Mouse (Mus musculus): ENCODE data around the gene Lrrc52.

Gene Lrrc52

DNA sequence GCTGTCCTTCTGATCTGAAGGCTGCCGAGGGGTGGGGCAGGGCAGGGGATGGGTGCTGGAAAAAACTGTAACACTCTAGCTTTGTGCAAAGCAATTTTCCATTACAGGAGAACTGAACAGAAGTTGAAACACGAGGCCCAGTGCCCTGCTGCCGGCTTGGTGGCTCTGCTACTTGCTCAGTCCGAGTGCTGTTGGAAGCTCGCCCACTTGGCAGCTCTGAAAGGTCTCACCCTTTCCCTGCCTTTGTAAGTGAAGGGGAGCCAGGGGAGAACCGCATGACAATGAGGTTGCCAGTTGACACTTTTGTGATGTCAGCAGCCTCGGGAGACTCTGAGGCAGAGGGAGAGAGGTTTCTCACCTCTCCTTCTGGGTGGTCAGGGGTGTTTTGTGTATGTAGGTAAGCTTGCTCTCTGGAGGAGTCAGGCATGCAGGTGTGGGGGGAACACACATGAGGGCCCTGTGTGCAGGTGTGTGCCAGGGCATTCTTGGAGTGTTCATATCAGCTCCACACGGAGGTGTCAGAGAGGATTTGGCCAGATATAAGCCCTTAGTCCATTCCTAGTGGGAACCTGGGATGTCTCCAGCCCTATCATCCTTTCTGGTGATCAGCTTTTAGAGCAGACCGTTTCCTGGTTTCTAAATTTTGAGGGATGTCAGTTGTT is at the start of gene Lrrc52:
TSS of gene Lrrc52 (minus strand) at position 16 of the 662 bp plus-strand sequence.
- no peak for DNase-seq (ENCODE audit: low spot score)

DNA sequence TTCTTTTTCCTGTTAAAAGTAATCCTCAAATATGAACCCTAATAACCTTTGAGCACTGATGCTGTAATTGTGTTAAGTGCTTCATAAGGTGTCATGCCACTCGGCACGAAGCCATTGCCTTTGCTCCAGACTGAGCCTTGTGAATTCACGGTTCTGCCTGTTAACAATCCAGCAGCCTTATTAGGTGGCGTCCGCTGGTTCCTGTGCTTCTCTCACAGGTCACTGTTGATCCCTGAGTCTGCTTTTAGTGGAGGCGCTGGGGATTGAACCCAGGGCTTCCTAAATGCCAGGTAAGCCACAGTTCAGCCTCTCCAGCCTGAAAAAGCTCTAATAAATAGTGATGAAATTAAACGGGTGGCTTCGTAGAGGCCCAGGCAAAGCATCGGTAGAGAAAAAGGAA is 45.0 kb upstream of the Lrrc52 start:
- DNase-seq (ENCODE audit: low spot score): no peak

DNA sequence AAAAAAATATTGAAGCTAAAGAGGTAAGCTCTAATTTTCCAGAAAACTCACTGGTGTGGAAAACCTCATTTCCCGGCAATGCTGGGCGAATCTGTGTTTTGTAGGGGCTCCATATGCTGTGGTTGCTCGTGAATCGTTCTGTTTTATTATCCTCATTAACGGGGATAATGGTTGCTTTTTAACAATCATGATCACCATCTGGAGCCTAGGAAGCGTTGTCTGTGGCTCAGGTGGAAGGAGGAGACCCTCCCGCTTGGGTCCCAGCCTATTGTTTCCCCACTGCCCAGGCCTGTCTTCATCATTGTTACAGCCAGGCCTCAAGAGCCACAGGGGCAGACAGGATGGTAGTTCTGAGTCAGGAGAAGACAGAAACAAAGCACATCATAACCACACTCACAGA is 39.5 kb upstream of the Lrrc52 start:
- DNase-seq (ENCODE audit: low spot score): no peak

DNA sequence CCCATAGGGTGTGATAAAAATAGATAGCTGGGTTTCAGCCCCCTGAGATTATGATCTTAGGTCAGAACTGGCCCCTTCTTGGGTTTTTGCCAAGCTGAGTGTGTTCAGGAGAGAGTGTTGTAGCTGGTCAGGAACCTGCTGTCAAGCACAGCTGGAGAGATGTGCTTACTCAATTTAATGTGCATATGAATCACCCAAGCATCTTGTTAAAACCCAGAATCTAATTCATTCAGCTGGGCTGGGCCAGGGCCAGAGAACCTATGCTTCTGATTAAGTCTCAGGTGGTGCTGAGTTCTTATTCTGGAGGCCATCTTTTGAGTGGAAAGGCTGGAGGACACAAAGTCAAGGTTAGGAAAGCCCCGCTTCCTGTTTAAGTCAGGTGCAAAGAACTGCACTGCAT is 38.8 kb upstream of the Lrrc52 start:
- DNase-seq (ENCODE audit: low spot score): no peak

DNA sequence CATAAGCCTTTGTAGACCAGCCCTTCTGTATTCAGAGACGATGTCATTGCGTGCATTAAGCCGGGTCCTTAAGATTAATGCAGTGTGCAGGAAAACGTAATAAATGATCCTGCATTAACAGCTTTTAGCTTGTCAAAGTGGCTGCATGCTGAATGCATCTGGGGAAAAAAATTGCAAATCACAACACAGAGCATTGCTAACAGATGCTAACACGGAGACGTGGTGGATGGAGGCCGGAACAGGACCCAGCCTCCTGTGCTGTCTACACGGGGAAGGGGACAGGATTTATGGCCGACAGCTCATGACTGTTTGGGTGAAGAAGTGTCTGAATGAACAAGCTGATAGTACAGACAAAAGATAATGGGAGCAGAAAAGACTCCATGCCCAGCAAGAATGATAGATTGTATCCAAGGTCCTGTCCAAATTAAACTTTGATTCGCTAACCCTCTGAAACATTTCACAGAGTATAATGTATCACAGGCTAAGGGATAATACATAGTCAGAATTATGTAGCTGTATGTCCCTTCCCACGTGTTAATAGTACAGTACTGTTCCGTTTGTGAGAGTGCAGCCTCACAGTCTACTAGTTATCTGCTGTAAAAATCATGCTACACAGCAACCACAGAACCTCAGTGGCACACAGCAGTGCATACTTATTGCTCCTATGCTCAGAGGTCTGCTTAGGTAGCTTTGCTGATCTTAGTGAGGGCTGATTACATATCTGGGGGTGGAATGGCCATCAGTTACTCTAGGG is 32.7 kb upstream of the Lrrc52 start:
- no peak for DNase-seq (ENCODE audit: low spot score)

DNA sequence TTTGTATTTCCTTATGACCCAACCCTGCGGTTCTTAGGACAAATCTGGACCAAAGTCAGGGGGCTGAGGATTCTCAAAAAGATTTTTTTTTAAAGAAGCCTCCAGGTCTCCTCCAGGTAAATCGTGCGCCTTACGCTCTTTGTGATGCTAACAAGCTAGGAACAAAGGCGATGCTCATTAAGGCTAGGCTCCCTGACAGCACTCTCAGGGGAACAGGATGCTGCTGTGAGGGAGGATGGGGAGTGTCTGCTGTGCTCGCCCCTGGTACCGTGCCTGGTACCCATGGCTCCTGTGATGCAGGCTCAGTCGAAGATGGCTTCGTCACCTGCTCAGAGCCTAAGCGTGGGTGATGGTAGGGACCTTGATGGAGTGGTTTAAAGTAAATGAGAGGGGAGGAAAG is 31.4 kb upstream of the Lrrc52 start:
- DNase-seq (ENCODE audit: low spot score): no peak

DNA sequence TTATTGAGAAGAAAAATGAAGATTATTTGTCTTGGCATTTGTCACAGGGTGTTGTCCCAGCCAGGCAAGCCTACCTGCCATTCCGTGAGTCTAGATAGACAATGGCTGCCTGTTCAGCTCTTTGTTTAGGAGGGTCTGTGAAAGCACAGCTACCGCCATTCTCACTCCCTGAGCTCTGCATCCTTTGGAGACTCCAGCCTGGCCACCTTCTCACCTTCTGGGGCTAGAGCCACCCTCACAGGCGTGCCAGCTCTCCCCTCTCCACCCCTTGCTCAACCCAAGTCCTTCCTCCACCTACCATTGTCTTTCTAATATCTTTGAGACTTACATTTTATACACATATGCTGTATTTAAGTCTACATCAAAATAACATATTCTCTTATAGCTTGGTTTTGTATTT is 31.0 kb upstream of the Lrrc52 start:
- DNase-seq (ENCODE audit: low spot score): no peak

DNA sequence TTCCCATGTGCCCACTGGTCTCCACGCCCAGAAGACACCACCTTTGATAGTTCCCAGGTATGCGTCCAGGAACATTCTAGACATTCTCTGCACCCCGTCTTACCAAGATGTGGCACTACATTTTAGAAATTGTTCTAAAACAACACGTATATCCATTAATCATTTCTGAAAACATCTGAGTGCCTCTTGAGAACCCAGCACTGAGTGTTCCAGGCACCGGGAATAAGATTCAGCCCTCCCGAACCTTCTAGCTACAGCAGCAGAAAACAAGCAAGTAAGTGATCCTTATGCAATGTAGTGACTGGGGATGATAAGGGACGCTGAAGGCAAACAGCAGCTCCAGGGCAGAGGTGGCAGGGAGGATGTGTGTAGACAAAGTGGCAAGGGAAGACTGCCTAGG is 24.9 kb upstream of the Lrrc52 start:
- no peak for DNase-seq (ENCODE audit: low spot score)

DNA sequence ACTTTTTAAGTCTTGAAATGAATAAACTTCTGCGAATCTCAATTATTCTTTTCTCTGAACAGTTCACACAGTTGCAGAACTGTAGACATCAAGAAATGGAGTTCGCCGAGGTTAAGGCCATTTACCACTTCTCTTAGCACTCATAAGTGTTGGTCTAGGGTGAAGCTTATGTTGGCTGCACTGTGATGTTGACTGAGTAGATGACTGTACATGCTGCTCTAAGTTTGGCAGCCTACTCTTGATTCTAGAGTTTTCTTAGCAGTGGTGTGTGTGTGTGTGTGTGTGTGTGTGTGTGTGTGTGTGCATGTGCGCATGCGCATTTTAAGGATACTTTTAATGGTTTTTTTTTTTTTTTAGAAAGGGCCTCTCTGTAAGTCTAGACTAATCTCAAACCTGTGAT is 21.4 kb upstream of the Lrrc52 start:
- no peak for DNase-seq (ENCODE audit: low spot score)

DNA sequence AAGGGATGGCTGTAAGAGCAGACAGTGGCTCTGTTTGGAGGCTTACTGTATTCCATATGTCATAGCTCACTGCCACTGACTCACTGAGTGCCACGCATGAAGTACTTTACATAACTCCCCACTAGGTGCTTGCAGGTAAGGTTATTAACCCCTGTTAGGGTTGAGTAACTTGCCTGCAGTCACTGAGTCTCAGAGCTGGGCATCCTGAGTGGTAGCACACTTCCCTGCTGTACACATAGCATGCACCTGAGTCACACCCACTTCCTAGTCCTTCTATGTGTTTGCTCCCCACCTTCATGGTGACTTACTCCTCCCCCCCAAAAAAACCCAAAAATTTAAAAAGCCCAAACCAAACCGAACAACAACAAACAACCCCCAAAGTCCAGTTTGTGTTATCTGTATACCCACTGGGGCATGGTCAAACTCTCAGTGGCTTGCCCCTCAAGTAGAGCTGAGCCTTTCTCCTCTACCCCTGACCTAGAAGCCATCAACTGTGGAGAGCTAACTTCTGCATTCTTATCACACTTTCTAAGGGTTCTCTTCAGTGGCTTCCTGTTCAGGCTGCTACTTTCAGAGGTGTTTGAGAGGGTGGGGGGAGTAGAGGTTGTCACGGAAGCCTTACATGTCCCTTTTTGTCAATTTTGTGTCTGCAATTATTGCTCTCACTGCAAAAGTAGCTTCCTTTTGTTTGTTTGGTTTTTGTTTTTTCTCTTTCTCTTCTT is 20.5 kb upstream of the Lrrc52 start:
- DNase-seq (ENCODE audit: low spot score): no peak

DNA sequence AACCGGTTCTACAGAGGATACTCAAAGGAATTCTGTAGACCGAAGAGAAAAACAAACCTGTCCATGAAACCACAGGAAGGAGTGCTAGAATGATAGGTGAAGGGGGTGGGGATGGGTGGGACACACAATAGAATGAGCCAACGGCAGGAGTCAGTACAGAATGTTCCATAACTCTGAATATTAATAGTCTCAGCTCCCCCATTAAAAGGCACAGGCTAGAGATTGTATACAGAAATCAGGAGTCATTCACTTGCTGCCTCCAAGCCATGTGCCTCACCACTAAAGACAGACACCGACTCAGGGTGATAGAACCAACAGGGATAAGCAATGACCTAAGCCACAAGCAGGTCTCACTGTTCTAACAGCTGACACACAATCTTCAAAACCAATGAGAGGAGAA is 16.3 kb upstream of the Lrrc52 start:
- no peak for DNase-seq (ENCODE audit: low spot score)

DNA sequence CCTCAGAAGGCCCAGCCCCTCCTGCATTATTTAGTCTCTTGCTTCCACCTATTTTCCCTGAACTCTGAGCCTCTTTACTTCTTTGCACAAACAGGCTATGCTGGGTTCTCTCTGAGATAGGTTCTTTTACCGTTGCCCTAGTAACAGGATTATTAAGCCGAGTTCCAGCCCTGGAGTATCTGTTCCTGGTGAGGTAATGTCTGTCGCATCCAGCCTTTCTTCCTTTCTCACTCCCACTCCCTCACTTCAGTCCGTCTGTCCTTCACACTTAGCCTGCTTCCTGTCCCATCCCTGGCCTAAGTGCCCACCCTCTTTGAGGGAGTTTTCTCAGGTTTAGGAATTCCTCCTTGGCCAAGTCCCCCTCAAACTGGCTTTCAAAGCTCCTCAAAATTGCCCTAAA is 7.0 kb upstream of the Lrrc52 start:
- no peak for DNase-seq (ENCODE audit: low spot score)

DNA sequence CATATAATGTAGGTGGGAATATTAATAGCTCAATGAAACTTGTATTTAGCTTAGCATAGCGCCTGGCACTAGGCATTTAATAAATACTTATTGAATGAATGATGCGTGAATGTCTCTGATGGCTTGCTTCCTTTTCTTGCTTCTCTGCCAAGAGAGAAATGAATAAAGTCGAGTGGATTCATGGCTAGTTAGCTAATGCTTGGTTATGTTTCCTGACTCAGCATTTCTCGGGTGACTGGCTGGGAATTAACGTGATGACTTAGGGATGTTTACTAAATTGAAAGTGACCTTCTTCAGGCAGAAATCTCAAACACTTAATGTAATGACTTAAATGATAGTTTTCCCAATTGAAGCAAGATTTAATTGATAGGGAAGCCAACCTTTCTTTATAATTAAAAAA is 1.3 kb upstream of the Lrrc52 start:
- no peak for DNase-seq (ENCODE audit: low spot score)

DNA sequence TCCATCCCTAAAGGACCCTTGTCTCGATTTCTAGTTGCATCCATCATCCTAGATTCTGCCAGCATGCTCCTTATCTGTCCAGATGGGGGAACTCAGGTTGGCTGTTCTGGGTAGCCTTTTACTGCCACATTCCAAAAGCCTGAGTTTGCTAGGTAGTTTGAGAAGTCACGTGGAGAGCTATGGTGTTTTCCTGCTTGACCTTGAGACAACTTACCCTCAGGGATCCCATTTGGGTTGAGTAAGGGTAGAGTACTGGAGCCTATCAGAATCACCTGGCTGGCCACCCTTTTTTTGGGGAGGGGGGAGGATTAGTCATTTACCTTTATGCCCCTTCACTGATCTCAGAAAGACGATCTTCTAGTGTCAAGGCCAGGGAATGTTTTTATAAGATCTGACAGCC is 9.3 kb downstream of the Lrrc52 start:
- DNase-seq (ENCODE audit: low spot score): no peak

DNA sequence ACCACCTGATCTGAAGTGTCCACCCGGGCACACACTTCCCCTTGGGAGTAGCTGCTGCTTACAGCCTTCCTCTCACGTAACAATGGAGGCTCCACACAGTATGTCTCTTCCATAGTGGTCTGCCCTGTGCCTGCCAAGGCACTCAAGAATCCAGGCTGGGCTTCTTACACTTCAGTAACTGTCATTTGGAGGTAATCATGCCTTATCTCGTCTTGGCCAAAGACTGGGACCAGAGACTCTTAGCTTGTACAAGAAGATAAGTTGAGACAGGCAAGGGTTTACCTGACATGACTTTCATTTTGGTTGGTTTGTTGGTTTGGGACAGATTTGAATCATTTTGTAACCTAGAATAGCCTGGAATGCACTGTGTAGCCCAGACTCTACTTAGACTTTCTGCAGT is 13.5 kb downstream of the Lrrc52 start:
- DNase-seq (ENCODE audit: low spot score): no peak

DNA sequence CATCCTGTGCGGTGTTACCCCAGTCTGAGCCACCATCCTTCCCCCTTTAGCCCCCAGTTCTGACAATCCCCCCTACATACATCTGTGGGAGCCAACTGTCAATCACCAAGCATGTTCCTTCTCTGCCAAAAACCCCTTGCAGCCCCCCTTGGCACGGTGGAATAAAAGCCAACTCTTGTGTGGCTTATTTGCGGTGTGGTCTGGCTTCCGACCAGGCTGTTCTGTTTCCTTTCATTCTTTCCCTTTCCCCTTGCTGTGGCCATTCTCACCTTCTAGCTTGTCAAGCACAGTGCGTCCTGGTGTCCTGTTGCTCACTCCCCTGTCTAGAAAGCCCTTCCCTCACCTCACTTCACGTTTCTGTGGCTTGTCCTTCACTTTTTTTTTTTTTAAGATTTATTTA is 14.1 kb downstream of the Lrrc52 start:
- no peak for DNase-seq (ENCODE audit: low spot score)

DNA sequence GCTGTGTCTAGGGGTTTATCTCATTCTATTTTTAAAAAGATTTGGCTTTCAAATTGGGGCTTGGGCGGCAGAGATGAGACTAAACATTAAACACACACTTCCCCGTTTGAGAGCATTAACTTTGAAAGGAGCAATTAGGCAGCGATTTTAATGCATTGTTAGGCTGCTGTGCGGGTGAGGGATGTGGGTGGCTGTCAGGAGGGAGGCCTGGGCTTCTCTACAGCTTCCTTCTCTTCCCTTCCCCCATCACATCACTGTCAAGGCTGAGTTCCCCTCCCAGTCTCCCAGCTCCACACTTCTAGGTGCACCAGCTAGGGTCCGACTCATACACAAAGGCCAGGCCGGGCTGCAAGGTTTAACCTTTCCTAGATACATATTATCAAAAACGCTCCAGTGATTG is 18.0 kb downstream of the Lrrc52 start:
- DNase-seq (ENCODE audit: low spot score): no peak

DNA sequence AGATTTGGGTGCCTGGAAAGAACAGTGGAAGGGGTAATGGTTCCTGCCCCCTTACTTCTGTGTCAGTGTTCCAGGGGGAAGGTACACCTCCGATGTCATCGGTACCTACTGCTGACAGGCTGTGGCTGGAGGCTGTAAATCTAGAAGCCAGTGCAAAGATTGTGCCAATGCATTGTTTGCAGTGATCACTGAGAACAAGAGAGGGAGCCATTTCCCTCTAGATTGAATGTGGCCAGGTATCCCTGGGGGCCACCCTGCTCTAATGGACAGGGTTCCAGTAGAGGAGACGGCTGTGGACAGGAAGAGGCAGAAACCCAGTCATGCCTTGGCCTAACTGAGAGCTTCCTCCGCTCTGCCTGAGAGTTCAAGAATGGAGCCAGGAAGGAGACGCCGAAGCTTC is 18.5 kb downstream of the Lrrc52 start:
- no peak for DNase-seq (ENCODE audit: low spot score)

DNA sequence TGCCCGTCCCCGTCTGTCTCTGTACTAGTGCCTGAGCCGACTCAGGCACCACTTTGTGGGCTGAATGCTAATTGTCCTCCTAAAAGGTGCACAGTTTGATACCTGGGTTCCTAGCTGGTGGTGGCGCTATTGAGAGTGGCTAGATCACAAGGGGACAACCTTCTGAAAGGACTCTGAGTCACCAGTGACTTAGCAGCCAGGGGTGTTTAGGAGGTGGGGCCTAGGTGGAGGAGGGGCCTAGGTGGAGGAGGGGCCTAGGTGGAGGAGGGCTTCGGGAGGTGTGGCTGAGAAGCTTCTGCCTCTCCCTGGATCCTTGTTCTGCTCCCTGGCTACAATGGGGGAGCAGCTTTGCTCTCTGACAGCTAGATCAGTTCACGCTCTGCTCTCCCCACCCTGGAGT is 20.1 kb downstream of the Lrrc52 start:
- DNase-seq (ENCODE audit: low spot score): no peak

DNA sequence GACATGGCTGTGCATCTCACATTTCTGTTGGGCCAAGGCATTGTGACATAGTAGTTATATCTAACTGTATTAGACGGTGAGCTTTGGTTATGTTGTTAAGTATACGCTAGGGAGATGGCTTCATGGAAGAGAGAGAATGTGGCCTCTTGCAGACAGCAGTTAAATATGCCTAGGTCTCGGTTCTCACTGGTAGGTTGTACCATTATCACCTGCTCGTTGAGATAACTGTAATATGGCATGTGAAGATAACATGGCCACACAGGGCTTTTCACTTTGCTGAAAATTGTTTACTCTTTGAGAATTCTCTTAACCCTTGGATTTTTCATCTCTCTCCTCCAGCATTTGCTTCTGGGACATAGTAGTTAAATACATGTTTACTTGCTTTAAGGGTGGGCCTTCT is 21.4 kb downstream of the Lrrc52 start:
- no peak for DNase-seq (ENCODE audit: low spot score)

DNA sequence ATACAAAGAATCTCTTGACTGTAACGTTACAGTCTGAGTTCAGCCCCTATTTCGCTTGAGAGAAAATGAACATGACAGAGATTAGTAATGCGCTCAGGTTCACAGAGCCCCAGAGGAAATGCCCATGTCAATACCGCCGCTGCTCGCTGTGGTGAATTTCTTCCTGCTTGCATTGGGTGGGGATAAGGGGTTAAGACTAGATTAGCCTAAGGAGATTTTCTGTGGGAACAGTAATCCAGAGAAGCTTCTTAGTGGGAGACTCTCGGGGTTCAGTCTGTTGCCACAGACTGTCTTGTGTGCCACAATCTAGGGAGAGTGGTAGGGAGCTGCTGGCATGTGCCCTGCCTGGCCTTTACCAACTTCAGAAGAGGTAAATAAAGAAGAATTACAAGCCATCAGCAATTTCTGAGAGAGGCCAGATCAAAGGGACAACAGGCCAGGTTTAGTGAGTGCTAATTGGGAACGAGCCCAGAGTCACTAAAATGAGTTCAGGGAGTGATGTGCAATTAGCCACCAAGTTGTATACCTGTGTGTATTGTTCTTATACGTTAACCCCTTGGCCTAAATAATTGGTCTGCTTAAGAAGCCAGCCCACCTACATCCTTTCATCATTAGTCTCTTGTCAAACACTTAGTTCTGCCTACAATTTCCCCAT is 28.2 kb downstream of the Lrrc52 start:
- DNase-seq (ENCODE audit: low spot score): no peak

DNA sequence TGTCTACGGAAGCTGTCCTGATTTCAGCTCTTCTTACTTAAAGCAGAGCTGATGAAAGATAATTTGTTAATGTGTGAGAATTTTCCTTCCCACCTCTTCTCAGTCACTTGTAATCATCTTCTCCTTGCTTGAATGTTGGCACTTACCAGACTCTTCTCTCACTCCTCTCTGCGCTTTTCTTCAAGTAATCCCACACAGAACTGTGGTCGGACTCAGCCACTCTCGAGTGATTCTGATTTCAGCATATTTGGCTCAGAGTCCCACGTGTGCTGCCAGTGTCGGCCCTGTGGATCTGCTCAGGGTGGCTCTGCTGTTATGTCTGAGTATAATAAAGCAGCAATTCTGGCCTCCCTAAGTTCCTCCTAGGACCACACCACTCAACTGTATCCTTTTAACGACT is 29.5 kb downstream of the Lrrc52 start:
- no peak for DNase-seq (ENCODE audit: low spot score)
